Mouse (Mus musculus) gastrocnemius, adult 2 months (tissue): Measurements from ENCODE around the gene E2f4. TPM values are rescaled to one million over a fixed set of nuclear protein-coding genes. Genes with fewer than 3 reads are reported as not detected.

Source experiments
- DNase-seq: peaks from one replicate; pipeline ENCODE4 v3.0.0; 2022
- H3K27ac ChIP-seq: fragments of 200-600 bp; 2 replicates; pipeline ENCODE4 v1.8.1; 2022; ENCODE audit warnings: mild to moderate bottlenecking
- H3K4me3 ChIP-seq: fragments of 200-600 bp; 2 replicates; pipeline ENCODE4 v1.8.1; 2022; ENCODE audit warnings: mild to moderate bottlenecking, moderate library complexity
- CTCF ChIP-seq: fragments of 200-600 bp; IDR thresholded peaks from 2 replicates; pipeline ENCODE4 v1.8.1; 2022; ENCODE audit warnings: antibody characterized with exemption, mild to moderate bottlenecking, moderate library complexity
- intact Hi-C: fragments of 180-260 bp; cut with DNase I; formaldehyde crosslinking; loops from one replicate; pipeline ENCODE4 v1.15.1; 2025
- total RNA-seq, 2 experiments: library from RNA; stranded (reverse); gene quantifications; 2 replicates each; pipeline ENCODE4 v1.2.3; 2021

The E2f4 gene
- total RNA-seq, 2 experiments from 2014 or later: 26.8 to 29.7 TPM

DNA sequence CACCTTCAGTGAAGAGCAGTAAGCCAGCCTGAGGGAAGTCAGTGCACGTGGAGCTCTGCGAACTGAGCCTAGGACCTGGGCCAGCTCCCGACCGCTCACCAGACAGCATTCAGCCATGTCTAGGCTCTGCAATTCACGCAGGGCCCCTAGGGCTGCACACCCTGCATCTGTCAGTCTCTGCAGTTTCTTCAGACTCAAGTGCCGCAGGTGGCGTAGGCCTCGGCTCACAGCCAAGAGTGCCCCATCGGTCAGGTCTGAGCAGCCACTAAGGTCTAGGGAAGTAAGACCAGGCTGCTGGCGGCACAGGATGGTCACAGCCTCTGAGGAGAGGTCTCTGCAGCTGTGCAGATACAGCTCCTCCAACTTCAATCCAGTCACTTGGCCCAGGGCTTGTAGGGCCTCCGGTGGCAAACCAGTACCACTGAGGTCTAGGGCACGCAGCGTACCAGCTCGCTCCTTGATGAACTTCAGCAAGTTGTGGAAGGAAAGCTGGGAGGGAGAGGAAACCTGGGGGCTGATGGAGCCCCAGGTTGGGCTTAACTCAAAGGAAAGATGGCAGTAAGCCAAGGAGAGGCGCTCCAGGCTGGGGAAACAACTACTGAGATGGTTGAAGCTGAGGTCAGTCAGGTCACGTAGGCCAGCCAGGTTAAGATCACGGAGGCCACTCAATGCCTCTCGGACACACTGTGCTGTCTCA is 17.8 kb downstream of the E2f4 start:
- DNase-seq: peak; percentile 23
- Histone ChIP-seq H3K4me3 (no peak overlapping the region), H3K27ac (no peak overlapping the region)
- TF ChIP-seq CTCF: no peak
- intact Hi-C loops: no loop called here

DNA sequence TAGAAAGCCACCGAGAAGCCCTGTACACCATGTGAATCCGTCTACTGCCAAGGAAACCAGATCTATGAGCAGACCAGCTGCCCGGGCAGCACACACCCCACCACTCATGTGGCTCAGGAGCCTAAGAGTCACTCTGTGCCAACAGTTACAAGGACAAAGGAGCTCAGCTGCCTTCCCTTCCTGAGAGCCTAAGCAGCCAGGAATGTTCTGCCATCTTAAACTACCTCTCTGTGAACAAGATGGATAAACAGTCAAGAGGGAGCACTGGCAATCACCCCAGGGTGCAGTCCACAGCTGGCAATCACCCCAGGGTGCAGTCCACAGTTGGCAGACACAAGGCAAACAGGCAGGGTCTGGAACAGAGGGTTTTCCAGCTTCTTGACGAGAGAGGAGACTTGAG is 20.5 kb downstream of the E2f4 start:
- TF ChIP-seq CTCF: no peak
- intact Hi-C loops: no loop called here
- no peak overlapping the region for H3K4me3 ChIP-seq
- DNase-seq: peak; percentile 67
- H3K27ac ChIP-seq: peak overlapping the region; percentile 86

DNA sequence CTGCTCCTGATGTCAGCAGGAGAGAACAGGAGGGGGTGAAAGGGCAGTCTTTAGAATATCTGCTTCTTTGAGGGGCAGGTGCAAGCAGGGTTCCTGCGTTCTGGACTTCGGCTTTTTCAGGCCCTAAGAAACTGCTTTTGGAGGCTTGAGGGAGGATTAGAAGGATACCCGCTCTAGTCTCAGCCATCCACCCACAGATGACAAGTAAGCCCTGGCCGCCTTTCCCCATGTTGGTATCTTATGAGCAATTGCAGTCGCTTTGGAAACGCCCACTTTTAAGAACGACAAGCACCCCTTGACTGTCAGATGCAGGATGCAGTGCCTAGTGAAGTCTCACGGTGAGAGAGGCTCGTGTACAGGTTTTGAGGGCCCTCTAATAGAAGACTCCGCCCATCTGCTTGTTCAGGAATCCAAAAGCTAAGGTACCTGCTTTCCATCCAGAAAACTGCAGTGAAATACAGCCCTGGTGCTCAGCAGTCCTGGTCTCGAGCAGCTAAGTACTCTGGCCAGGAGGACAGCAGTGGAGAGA is 21.3 kb downstream of the E2f4 start:
- no peak for TF ChIP-seq CTCF
- no peak for DNase-seq
- Histone ChIP-seq H3K27ac (peak overlapping the region; percentile 86), H3K4me3 (no peak overlapping the region)
- intact Hi-C loops: no loop called here

DNA sequence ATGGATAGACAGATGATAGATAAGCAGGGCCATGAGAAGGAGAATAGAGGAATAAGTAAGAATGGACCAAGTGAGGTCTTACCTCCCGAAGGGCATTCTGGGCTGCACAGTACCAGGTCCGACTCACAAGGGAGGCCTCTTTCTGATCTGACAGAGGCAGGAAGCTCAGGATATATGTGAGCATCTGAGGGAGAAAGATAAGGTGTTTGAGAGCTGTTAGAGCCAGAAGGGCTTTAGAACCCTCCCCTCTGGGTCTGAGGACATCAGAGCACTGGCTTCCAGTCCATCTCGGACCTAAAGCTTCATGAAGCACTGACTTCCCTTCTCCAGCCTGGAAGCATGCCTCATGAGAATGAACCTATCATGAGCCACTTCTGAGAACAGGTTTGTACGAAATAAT is 25.7 kb downstream of the E2f4 start:
- Histone ChIP-seq H3K27ac (no peak overlapping the region), H3K4me3 (no peak overlapping the region)
- intact Hi-C loops: no loop called here
- TF ChIP-seq CTCF: no peak
- no peak for DNase-seq

DNA sequence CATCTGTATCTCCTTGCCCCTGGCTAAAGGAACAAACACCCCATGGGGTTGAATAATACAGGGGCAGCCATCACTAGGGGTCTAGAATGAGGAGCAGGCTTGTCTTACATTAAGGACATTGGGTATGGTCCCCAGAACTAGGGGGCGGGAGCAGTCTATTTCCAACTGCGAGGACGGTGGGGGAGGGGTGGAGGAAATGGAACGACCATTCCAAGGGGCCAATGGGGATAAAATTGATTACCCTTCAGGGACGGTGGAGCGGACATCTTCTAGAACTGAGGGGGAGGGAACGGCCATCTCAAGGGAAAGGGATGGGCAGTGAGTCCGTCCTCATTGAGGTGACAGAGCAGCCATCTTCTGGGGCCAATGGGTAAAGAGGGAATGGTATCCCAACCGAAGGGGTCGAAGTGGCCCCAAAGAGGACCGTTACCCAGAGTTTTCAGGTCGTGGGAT is 28.2 kb downstream of the E2f4 start:
- H3K27ac ChIP-seq: peak overlapping the region; percentile 95
- no peak for DNase-seq
- H3K4me3 ChIP-seq: peak overlapping the region; percentile 84
- TF ChIP-seq CTCF: no peak
- intact Hi-C loops: loop anchor here (2.0 kb wide), 1 partner anchor 27 kb away; no protein-coding TSS in a partner anchor

DNA sequence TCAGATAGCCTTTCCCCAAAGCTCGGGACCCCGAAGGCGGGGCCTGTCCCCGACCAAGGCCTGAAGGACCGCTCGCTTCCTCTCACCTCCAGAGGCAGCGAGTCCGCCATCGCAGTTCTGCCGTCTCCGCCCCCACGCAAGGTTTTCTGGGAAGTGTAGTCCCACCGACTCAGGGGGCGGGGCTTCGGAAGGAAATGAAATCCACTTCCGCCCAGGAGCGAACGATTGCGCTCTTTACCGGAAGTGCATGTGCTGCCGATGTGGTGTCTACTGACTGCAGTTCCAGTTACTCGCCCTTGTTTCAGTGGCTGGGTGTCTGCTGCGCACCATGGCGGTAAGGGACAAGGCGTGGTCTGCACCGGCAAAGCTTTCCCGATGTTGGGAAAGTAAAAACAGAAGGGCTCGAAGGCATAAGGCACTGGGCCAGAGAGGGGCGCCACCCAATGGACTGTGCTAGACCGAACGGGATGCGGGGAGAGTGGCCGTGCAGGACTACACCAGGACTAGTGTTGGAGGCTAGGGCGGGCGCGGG is 28.7 kb downstream of the E2f4 start, which contains the start of the genes Lrrc29 and Tmem208:
TSS of gene Lrrc29 (minus strand) at position 138 of the 532 bp plus-strand sequence.
TSS of gene Tmem208 (plus strand) at position 214 of the 532 bp plus-strand sequence.
- peak; percentile 63 for TF ChIP-seq CTCF
- intact Hi-C loops: loop anchor here (2.0 kb wide), 1 partner anchor 27 kb away; no protein-coding TSS in a partner anchor
- DNase-seq: peak; percentile 97
- peak within 1 kb of the TSS; percentile 84 for H3K4me3 ChIP-seq
- H3K27ac ChIP-seq: peak within 1 kb of the TSS; percentile 95

DNA sequence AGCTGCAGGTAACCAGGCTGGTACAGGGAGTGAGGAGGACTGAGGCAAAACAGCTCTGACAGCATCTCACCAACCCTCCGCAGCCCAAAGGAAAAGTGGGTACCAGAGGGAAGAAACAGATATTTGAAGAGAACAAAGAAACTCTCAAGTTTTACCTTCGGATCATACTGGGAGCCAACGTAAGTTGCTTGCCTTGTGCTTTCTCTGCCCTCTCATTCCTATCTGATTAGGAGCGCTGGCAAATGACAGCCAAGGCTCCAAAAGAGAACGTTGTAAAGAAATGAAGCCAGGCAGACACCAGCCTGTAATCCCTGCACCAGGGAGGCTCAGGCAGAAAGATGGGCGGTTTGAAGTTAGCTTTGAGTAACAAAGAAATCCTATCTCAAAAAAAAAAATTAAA is 29.5 kb downstream of the E2f4 start:
- DNase-seq: no peak
- intact Hi-C loops: loop anchor here (2.0 kb wide), 1 partner anchor 28 kb away; no protein-coding TSS in a partner anchor
- H3K27ac ChIP-seq: peak overlapping the region; percentile 95

DNA sequence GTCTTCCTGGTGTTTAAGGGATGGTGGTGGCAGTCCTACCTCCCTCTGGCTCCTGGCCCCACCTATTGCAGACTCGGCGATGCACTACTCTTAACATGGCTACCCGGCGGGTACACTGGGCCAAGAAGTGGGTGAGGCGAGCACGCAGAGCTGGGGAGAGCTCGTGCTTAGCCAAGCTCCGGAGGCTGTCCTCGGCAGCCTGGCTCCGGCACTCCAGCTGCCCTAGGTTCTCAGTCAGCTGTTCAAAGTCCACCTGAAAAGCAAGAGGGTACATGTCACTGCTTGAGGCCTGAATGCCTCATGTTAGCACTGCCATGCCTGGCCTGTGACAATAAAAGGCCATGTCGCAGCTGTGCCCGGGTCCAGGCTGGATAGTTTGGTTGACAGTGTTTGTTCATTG is 32.9 kb downstream of the E2f4 start:
- DNase-seq: peak; percentile 15
- Histone ChIP-seq H3K27ac (no peak overlapping the region), H3K4me3 (no peak overlapping the region)
- TF ChIP-seq CTCF: no peak
- intact Hi-C loops: no loop called here

More for the DNA sequence above, 29.5 kb downstream of the E2f4 start:
- no peak for TF ChIP-seq CTCF
- H3K4me3 ChIP-seq: peak overlapping the region; percentile 84

DNA sequence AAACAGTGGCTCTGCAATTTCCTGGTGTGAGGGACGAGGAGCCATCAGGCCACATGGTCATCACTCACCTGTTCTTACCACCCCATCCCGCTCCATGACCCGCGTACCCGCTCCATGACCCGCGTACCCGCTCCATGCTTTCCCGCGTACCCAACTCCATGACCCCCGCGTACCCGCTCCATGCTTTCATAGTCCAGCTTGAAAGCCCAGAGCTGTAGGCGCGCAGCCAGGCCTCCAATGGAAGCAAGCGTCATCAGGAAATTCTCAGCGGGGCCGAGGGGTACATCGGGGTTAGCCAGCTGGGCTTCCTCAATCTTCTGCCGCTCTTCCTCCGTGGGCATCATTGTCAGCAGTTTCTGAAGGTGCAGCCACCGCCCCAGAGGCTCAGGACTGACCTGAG is 34.0 kb downstream of the E2f4 start:
- TF ChIP-seq CTCF: no peak
- no peak overlapping the region for H3K27ac ChIP-seq
- no peak overlapping the region for H3K4me3 ChIP-seq
- DNase-seq: peak; percentile 28
- intact Hi-C loops: no loop called here

DNA sequence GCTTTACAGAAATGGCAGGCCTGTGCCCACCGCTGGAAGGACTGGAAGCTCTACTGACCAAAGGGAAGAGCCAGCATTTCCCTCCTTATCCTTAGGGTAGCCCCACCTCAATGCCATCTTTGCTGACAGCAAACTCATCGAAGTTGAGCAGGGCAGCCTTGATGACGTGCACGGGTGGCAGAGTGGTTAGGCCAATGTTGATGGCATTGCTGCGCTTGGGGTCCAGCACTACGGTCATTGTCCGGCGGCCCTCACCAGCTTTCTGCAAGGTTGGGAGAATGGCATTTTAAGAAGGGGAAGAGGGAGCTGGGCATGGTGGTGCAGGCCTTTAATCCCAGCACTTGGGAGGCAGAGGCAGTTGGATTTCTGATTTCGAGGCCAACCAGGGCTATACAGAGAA is 34.5 kb downstream of the E2f4 start:
- intact Hi-C loops: no loop called here
- DNase-seq: peak; percentile 15
- H3K4me3 ChIP-seq: no peak overlapping the region
- TF ChIP-seq CTCF: no peak
- no peak overlapping the region for H3K27ac ChIP-seq

DNA sequence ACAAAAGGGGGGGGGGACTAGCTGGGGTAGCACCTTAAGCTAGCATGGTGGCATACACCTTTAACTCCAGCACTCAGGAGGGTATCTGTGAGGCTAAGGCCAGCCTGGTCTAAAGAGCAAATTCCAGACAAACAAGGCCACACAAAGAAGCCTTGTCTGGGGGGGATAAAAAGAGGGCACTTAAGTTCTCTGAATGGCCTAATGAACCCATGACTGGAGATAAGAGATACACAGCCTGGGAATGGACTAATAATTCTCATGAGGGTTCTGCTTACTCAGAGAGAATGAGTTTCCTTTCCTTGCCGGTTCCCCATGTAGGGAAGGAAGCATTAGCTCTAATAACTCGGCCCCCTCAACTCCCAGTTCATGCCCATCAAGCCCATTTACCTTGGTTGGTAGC is 35.1 kb downstream of the E2f4 start:
- Histone ChIP-seq H3K4me3 (no peak overlapping the region), H3K27ac (no peak overlapping the region)
- TF ChIP-seq CTCF: no peak
- intact Hi-C loops: no loop called here
- DNase-seq: no peak

DNA sequence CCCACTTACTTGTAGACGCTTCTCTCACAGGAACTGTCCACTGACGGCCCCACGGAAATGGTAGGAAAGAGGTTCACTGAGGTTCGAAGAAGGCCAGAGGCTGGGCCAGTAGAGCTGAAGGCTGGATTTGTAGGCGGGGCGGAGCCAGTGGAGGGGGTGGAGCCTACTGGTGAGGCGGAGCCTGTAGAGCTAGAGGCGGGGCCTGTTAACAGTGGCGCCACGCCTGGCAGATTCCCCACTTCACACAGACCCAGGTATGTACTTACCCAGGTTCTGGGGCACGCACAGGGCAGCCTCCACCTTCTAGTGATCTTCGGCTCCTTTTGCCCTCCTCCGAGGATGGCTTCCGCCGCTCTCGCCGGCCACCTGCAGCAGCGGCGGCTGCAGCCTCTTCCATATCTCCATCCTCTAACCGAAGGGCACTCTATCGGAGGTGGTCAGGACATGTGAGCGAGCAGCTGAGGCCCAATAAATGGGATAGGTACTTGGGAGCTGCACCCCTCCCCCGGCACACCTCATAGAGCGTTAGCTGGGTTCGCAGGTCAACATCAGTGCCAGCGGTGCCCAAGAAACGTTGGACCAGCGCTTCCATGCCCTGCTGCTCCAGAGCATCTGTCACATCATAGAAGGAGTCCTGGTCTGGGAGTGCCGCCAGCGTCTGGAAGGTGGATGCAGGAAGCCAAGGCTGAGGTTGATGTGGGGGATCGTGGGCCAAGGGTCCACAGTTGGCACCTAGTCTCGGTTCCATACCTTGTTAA is 39.1 kb downstream of the E2f4 start:
- no peak for TF ChIP-seq CTCF
- Histone ChIP-seq H3K4me3 (no peak overlapping the region), H3K27ac (no peak overlapping the region)
- peak; percentile 32 for DNase-seq
- intact Hi-C loops: no loop called here

DNA sequence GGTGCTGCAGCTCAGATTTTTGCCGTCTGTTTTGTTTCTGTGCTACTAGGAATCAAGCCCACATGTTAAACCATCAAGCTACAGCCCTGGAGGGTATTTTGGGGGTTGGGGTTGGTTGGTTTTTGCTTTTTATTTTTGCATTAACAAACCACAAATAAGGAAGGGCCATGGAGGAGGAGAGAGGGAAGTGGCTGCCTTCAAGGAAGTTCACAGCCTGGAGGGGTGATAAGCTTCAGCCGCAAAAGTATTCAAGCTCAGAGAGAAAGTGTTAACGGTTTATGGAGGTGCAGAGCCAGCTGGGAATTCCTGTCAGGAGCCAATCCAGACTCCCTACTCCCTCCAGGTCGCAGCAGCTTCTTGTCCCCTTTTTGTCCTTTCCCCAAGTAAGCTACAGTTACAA is 41.5 kb downstream of the E2f4 start:
- peak overlapping the region; percentile 83 for H3K27ac ChIP-seq
- no peak for TF ChIP-seq CTCF
- DNase-seq: peak; percentile 9
- intact Hi-C loops: no loop called here
- H3K4me3 ChIP-seq: no peak overlapping the region
